Mouse (Mus musculus) megakaryocyte, embryonic 14.5 days (primary cell): ENCODE data around the gene Gm20503. TPM values are rescaled to one million over a fixed set of nuclear protein-coding genes. Genes with fewer than 3 reads are reported as not detected.

Experiments
- H3K27me3 ChIP-seq: replicated peaks from 2 replicates; pipeline ENCODE3; 2012; ENCODE audit warnings: inconsistent platforms
- H3K36me3 ChIP-seq: replicated peaks from 2 replicates; pipeline ENCODE3; 2012; ENCODE audit warnings: low read length, inconsistent platforms, mixed read lengths
- H3K4me1 ChIP-seq: 2 replicates; pipeline ENCODE4 v1.6.1; 2012; ENCODE audit warnings: inconsistent platforms
- H3K4me3 ChIP-seq: replicated peaks from 2 replicates; pipeline ENCODE3; 2012; ENCODE audit warnings: moderate library complexity, mild to moderate bottlenecking, inconsistent platforms
- H3K9me3 ChIP-seq: 2 replicates; pipeline ENCODE4 v1.6.1; 2012; ENCODE audit warnings: inconsistent platforms
- FLI1 ChIP-seq: IDR thresholded peaks from 2 replicates; pipeline ENCODE4 v1.6.1; 2012; ENCODE audit warnings: low read length, inconsistent platforms, mixed read lengths
- GATA1 ChIP-seq: IDR thresholded peaks from 3 replicates; pipeline ENCODE4 v1.6.1; 2012; ENCODE audit warnings: mixed read lengths, low read length, inconsistent platforms, borderline replicate concordance
- polyA plus RNA-seq: library from polyadenylated mRNA; stranded (reverse); fragments of >175 nt; gene quantifications from 2 replicates; pipeline ENCODE4 v1.2.3, GENCODE M21; 2012; ENCODE audit warnings: low replicate concordance; ENCODE audit not compliant: insufficient read depth

Gene Gm20503
- polyA plus RNA-seq, 1 experiment, result not detected

GRCm38 (mm10) chr4:58989303-58989898 lies 13.6 kb upstream of the Gm20503 start:
- H3K27me3 ChIP-seq, result peaks cover 24% of the 10 kb centered on the region
- H3K4me1 ChIP-seq, result peaks cover 60% of the 10 kb centered on the region
- no peaks in the 10 kb centered on the region for H3K36me3 ChIP-seq
- H3K4me3 ChIP-seq, result no peak overlapping the region
- H3K9me3 ChIP-seq, result no peaks in the 10 kb centered on the region
- TF ChIP-seq GATA1 (no peak), FLI1 (no peak)

GRCm38 (mm10) chr4:58990609-58991434 lies 12.2 kb upstream of the Gm20503 start:
- Histone ChIP-seq H3K4me3 (no peak overlapping the region), H3K27me3 (peaks cover 33% of the 10 kb centered on the region), H3K36me3 (no peaks in the 10 kb centered on the region), H3K4me1 (peaks cover 60% of the 10 kb centered on the region), H3K9me3 (no peaks in the 10 kb centered on the region)
- TF ChIP-seq FLI1, result no peak
- no peak for TF ChIP-seq GATA1

- Histone ChIP-seq H3K9me3 (no peaks in the 10 kb centered on the region), H3K4me3 (no peak overlapping the region), H3K4me1 (peaks cover 47% of the 10 kb centered on the region), H3K27me3 (peaks cover 38% of the 10 kb centered on the region), H3K36me3 (no peaks in the 10 kb centered on the region)
- TF ChIP-seq GATA1 (no peak), FLI1 (no peak)
Observed at GRCm38 (mm10) chr4:58992195-58992594, 10.8 kb upstream of the Gm20503 start.

- Histone ChIP-seq H3K9me3 (no peaks in the 10 kb centered on the region), H3K4me1 (peaks cover 35% of the 10 kb centered on the region), H3K36me3 (no peaks in the 10 kb centered on the region), H3K27me3 (peaks cover 42% of the 10 kb centered on the region), H3K4me3 (no peak within 1 kb of the TSS)
- TF ChIP-seq GATA1 (no peak), FLI1 (no peak)
Observed at GRCm38 (mm10) chr4:58994762-58995161, 8.2 kb upstream of the Gm20503 start, which contains the start of gene Dnajc25. TSS of gene Dnajc25 (plus strand) at chr4:58995062.

- H3K4me1 ChIP-seq, result peaks cover 34% of the 10 kb centered on the region
- H3K36me3 ChIP-seq, result no peaks in the 10 kb centered on the region
- no peaks in the 10 kb centered on the region for H3K9me3 ChIP-seq
- TF ChIP-seq GATA1 (no peak), FLI1 (no peak)
- H3K27me3 ChIP-seq, result peaks cover 42% of the 10 kb centered on the region
- H3K4me3 ChIP-seq, result no peak overlapping the region
Observed at GRCm38 (mm10) chr4:58995251-58995693, 7.7 kb upstream of the Gm20503 start.

- Histone ChIP-seq H3K36me3 (no peaks in the 10 kb centered on the region), H3K4me1 (peaks cover 23% of the 10 kb centered on the region), H3K4me3 (no peak overlapping the region), H3K9me3 (no peaks in the 10 kb centered on the region), H3K27me3 (peaks cover 40% of the 10 kb centered on the region)
- no peak for TF ChIP-seq FLI1
- no peak for TF ChIP-seq GATA1
Observed at GRCm38 (mm10) chr4:58997081-58997480, 5.9 kb upstream of the Gm20503 start.

GRCm38 (mm10) chr4:58998688-58999087 lies 4.3 kb upstream of the Gm20503 start:
- H3K4me1 ChIP-seq, result peaks cover 27% of the 10 kb centered on the region
- H3K9me3 ChIP-seq, result no peaks in the 10 kb centered on the region
- H3K27me3 ChIP-seq, result peaks cover 25% of the 10 kb centered on the region
- TF ChIP-seq FLI1, result no peak
- TF ChIP-seq GATA1, result no peak
- no peak overlapping the region for H3K4me3 ChIP-seq
- H3K36me3 ChIP-seq, result no peaks in the 10 kb centered on the region

DNA sequence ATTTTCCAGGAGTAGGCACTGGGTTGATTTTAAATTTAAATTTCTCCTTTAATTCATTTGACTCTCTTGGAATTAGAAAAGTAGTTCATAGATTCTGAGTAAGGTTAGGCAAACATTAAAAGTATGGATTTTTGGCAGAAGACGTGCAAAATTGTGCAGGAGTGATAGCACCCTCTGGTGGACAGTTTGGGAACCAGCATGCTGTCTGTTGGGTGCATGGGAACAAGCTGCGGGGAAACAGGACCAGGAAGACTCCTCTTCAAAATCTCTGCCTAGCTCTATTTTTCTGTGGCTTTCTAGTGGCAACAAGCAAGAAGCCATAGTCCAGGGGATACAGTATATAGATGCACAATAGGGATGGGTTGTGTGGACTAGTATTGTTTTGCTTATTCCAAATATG lies 3.3 kb upstream of the Gm20503 start:
- no peaks in the 10 kb centered on the region for H3K36me3 ChIP-seq
- H3K4me1 ChIP-seq, result peaks cover 37% of the 10 kb centered on the region
- H3K9me3 ChIP-seq, result no peaks in the 10 kb centered on the region
- H3K27me3 ChIP-seq, result peaks cover 17% of the 10 kb centered on the region
- no peak for TF ChIP-seq GATA1
- TF ChIP-seq FLI1, result no peak
- no peak overlapping the region for H3K4me3 ChIP-seq

DNA sequence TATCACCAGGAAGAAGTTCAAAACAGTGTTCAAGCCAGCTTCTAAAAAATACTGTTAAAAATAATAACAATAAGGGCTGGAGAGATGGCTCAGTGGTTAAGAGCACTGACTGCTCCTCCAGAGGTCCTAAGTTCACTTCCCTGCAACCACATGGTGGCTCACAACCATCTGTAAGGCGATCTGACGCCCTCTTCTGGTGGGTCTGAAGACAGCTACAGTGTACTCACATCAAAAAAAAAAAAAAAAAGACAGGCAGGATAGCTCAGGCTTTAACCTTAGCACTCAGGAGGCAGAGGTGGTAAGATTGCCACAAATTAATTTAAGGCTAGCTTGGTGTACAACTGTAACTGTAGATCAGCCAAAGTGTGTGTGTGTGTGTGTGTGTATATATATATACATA lies 2.4 kb upstream of the Gm20503 start:
- Histone ChIP-seq H3K4me3 (no peak overlapping the region), H3K27me3 (peaks cover 9% of the 10 kb centered on the region), H3K9me3 (no peaks in the 10 kb centered on the region), H3K4me1 (peaks cover 36% of the 10 kb centered on the region), H3K36me3 (no peaks in the 10 kb centered on the region)
- TF ChIP-seq GATA1 (no peak), FLI1 (no peak)

DNA sequence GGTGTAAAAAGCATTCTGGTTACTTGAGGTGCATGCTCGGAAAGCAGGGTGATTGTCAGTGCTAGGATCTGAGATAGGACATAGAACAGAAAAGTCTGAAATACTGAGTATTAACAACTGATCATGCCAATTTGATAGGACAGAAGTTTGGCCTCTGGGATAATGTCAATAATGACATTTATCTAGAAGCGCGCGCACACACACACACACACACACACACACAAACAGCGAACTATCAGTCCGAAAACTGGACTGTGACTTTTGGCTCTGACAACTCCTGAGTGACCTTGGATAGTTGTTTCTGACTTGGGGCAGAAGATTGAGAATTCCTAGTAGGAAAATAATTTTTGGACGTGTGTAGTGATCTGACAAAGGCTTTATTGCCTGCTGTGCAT lies 793 bp downstream of the Gm20503 start:
- Histone ChIP-seq H3K9me3 (no peaks in the 10 kb centered on the region), H3K4me3 (peak overlapping the region; percentile 93), H3K27me3 (no peaks in the 10 kb centered on the region), H3K36me3 (no peaks in the 10 kb centered on the region), H3K4me1 (peaks cover 54% of the 10 kb centered on the region)
- no peak for TF ChIP-seq FLI1
- TF ChIP-seq GATA1, result no peak

DNA sequence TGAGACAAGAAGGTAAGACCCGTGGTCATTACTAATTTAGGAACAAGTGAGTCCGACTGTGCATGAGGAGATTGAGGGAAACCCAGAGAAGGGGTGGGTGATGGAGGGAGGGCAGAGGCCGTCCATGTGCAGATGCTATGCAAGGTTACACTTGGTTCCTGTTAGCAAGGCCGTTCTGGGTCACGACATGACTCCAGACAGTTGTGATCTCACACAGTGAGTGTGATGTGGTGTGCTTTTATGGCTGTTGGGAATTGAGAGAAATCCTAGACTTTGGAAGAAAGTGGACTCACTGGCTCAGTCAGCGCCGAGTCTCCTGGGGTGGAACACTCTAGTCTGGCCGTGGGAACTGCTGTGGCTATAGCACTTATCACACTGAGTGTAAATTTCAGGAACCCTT lies 3.2 kb downstream of the Gm20503 start:
- Histone ChIP-seq H3K9me3 (no peaks in the 10 kb centered on the region), H3K4me1 (peaks cover 63% of the 10 kb centered on the region), H3K4me3 (peak overlapping the region; percentile 50), H3K27me3 (no peaks in the 10 kb centered on the region), H3K36me3 (no peaks in the 10 kb centered on the region)
- TF ChIP-seq GATA1 (no peak), FLI1 (no peak)
